Mouse (Mus musculus): Measurements from ENCODE around the gene Atad2b.

The Atad2b gene

DNA sequence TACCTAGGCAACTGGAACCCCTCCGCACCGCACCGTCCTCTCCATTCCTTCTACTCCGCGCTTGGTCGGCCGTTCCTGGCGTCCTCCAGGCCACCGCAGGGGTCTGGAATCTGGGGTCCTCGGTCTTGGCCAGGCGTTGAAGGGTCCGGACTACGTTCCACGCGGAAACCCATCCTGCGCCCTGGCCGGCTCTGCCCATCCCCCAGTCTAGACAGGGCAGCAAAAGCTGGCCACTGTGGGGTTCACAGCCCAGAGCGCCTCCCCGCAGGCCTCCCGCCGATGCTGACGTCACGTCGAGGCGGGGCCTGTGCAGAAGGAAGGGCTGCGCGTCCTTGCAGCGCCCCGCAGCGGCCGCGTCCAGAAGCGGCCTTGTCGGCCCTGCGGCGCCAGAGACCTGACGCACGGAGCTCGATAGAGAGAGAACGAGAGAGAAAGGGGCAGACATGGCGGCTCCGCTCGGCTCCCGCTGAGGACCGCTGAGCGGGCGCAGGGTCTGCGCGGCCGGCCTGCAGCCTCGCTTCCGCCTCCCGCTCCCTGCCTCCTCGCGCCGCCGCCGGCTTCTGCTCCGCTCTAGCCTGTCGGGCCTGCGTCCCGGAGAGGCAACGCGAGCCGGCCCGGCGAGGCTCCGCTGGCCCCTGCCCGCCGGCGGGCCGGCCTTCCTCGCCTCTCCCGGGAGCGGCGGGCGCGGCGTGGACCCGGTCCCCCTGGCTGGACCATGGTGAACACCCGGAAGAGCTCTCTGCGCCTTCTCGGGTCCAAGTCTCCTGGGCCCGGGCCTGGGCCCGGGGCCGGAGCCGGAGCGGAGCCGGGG lies at the start of gene Atad2b:
Gene Atad2b (plus strand): TSS at position 360 of the 811 bp plus-strand sequence.
- Histone ChIP-seq H3K27me3 (ENCODE audit: insufficient read depth, low read length) (no peaks in the 10 kb centered on the region), H3K4me3 (replicated peaks; ENCODE audit: low read length) (peak within 1 kb of the TSS; percentile 96), H3K4me1 (replicated peaks; ENCODE audit: low read depth, low read length) (peaks cover 67% of the 10 kb centered on the region), H3K9me3 (ENCODE audit: low read length) (no peaks in the 10 kb centered on the region), H3K36me3 (ENCODE audit: insufficient read depth, low read length) (no peaks in the 10 kb centered on the region)
- TF ChIP-seq POU5F1 (IDR thresholded peaks at IDR 0.05; ENCODE audit: borderline replicate concordance, low read length), result no peak
- TF ChIP-seq NANOG (IDR thresholded peaks at IDR 0.05; ENCODE audit: borderline replicate concordance, low read length), result no peak
- no peak for TF ChIP-seq CTCF (conservative IDR thresholded peaks at IDR 0.05; ENCODE audit: low read length)

DNA sequence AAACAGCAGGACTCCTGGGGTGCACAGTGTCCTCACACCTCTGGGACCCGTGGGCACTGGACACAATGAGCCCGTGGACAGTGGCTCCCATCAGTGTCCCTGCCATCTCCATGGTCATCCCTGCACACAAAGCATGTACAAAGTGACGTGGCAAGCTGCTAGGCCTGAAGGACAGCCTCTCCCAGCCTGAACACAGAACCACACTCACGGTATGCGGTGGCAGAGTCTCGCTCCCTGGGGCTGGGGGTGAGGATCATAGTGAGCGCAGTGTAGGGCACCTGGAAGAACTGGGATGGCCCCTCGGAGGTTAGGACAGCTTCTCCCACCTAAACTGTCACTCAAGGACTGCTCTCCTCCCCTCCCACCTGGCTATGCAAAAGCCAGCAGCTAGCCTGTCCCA lies 48.2 kb upstream of the Atad2b start:
- H3K4me3 ChIP-seq (replicated peaks; ENCODE audit: low read length), result no peak overlapping the region
- TF ChIP-seq NANOG (IDR thresholded peaks at IDR 0.05; ENCODE audit: borderline replicate concordance, low read length) (no peak), POU5F1 (IDR thresholded peaks at IDR 0.05; ENCODE audit: borderline replicate concordance, low read length) (no peak), CTCF (conservative IDR thresholded peaks at IDR 0.05; ENCODE audit: low read length) (no peak)
- peaks cover 21% of the 10 kb centered on the region for H3K4me1 ChIP-seq (replicated peaks; ENCODE audit: low read depth, low read length)
- no peaks in the 10 kb centered on the region for H3K9me3 ChIP-seq (ENCODE audit: low read length)
- no peaks in the 10 kb centered on the region; the same call in 1 of the 2 replicates for H3K36me3 ChIP-seq (ENCODE audit: insufficient read depth, low read length)
- H3K27me3 ChIP-seq (ENCODE audit: insufficient read depth, low read length), result peaks cover 29% of the 10 kb centered on the region

DNA sequence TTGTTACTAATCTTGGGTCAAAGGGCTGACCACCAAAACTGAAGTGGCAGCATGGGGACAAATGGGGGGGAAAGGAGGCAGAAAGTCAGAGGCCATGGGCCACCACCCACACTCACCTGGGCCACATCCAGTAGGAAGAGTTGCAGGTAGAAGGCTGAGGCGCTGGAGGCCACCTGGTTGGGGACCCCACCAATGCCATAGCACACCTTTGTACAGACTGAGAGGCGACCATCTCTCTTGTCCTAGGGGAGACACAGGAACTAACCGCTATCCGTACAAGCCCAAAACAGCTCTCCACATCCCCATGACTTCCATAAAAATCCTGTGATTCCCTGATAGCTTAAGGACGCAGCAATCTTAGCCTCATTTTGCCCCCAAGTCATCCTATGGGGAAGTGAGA lies 45.9 kb upstream of the Atad2b start:
- H3K36me3 ChIP-seq (ENCODE audit: insufficient read depth, low read length), result peaks cover 2% of the 10 kb centered on the region; the same call in 1 of the 2 replicates
- H3K27me3 ChIP-seq (ENCODE audit: insufficient read depth, low read length), result peaks cover 37% of the 10 kb centered on the region
- TF ChIP-seq POU5F1 (IDR thresholded peaks at IDR 0.05; ENCODE audit: borderline replicate concordance, low read length), result no peak
- no peak overlapping the region for H3K4me3 ChIP-seq (replicated peaks; ENCODE audit: low read length)
- H3K9me3 ChIP-seq (ENCODE audit: low read length), result no peaks in the 10 kb centered on the region
- peaks cover 35% of the 10 kb centered on the region for H3K4me1 ChIP-seq (replicated peaks; ENCODE audit: low read depth, low read length)

DNA sequence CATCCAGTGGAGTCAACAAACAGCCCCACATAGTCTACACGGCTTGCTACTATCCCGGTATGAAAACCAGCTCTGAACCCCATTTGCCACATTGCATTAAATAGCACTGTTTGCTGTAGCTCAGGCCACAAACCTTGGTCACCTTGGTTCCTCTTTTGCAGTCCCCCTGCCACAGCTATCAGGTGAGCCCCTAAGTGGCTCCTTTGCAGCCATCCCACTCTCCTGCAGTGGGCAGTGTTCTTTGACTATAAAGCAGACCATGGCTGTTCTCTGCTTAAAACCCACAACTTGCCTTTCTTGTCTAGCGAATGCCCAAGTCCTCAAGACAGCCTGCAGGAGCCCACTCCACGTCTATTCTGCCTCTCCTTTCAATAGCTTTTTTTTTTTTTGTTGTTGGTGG lies 44.9 kb upstream of the Atad2b start:
- no peak for TF ChIP-seq POU5F1 (IDR thresholded peaks at IDR 0.05; ENCODE audit: borderline replicate concordance, low read length)
- no peak for TF ChIP-seq CTCF (conservative IDR thresholded peaks at IDR 0.05; ENCODE audit: low read length)
- TF ChIP-seq NANOG (IDR thresholded peaks at IDR 0.05; ENCODE audit: borderline replicate concordance, low read length), result no peak
- no peak overlapping the region for H3K4me3 ChIP-seq (replicated peaks; ENCODE audit: low read length)
- H3K9me3 ChIP-seq (ENCODE audit: low read length), result no peaks in the 10 kb centered on the region
- H3K36me3 ChIP-seq (ENCODE audit: insufficient read depth, low read length), result peaks cover 9% of the 10 kb centered on the region; the same call in 1 of the 2 replicates
- peaks cover 35% of the 10 kb centered on the region for H3K4me1 ChIP-seq (replicated peaks; ENCODE audit: low read depth, low read length)
- H3K27me3 ChIP-seq (ENCODE audit: insufficient read depth, low read length), result peaks cover 37% of the 10 kb centered on the region

DNA sequence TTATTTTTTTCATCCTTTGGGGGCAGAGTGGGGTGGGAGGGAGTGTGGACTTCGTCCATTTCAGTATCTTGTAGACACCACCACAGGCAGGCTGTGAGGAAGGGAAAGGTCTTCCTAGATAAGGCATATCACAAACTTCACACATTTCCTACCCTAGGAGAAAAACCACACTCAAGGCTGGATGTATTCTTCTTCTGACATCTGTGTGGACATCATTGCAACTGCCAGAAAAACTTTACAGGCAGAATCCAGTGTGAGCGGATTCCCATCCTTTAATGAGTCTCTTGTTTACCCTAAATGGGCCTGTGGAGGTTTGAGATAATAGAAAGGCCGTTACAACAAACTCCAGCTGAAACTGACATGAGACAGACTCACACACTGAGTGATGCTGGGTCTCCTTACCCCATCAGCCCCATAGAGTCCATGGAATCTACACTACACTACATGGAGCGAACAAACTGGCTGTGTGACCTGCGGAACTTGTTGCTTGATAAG lies 44.1 kb upstream of the Atad2b start:
- H3K4me1 ChIP-seq (replicated peaks; ENCODE audit: low read depth, low read length), result peaks cover 29% of the 10 kb centered on the region
- peaks cover 37% of the 10 kb centered on the region for H3K27me3 ChIP-seq (ENCODE audit: insufficient read depth, low read length)
- H3K36me3 ChIP-seq (ENCODE audit: insufficient read depth, low read length), result peaks cover 9% of the 10 kb centered on the region; the same call in 1 of the 2 replicates
- TF ChIP-seq CTCF (conservative IDR thresholded peaks at IDR 0.05; ENCODE audit: low read length), result no peak
- TF ChIP-seq POU5F1 (IDR thresholded peaks at IDR 0.05; ENCODE audit: borderline replicate concordance, low read length), result no peak
- TF ChIP-seq NANOG (IDR thresholded peaks at IDR 0.05; ENCODE audit: borderline replicate concordance, low read length), result no peak
- no peaks in the 10 kb centered on the region for H3K9me3 ChIP-seq (ENCODE audit: low read length)
- no peak overlapping the region for H3K4me3 ChIP-seq (replicated peaks; ENCODE audit: low read length)

DNA sequence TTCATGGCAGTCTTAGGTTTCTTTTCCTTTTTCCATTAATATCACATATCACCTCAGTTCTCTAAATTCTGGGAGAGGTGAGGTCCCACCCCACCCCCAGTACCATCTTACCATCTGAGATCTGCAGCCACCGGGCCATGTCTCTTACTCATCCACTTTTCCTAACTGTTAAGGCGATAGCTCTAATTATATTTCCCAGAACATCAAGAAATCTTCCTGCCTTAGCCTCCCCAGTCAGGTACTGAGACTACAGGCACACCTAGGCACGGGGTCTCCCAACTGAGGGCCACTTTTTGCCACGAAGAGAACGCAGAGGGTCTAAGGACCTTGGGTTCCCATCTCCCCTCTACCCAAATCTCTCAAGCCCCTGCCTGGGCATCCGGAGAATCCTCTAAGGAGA lies 43.6 kb upstream of the Atad2b start:
- Histone ChIP-seq H3K27me3 (ENCODE audit: insufficient read depth, low read length) (peaks cover 37% of the 10 kb centered on the region), H3K9me3 (ENCODE audit: low read length) (no peaks in the 10 kb centered on the region), H3K36me3 (ENCODE audit: insufficient read depth, low read length) (peaks cover 9% of the 10 kb centered on the region; the same call in 1 of the 2 replicates), H3K4me1 (replicated peaks; ENCODE audit: low read depth, low read length) (peaks cover 32% of the 10 kb centered on the region), H3K4me3 (replicated peaks; ENCODE audit: low read length) (peak overlapping the region; percentile 65)
- TF ChIP-seq NANOG (IDR thresholded peaks at IDR 0.05; ENCODE audit: borderline replicate concordance, low read length) (no peak), CTCF (conservative IDR thresholded peaks at IDR 0.05; ENCODE audit: low read length) (no peak), POU5F1 (IDR thresholded peaks at IDR 0.05; ENCODE audit: borderline replicate concordance, low read length) (no peak)

DNA sequence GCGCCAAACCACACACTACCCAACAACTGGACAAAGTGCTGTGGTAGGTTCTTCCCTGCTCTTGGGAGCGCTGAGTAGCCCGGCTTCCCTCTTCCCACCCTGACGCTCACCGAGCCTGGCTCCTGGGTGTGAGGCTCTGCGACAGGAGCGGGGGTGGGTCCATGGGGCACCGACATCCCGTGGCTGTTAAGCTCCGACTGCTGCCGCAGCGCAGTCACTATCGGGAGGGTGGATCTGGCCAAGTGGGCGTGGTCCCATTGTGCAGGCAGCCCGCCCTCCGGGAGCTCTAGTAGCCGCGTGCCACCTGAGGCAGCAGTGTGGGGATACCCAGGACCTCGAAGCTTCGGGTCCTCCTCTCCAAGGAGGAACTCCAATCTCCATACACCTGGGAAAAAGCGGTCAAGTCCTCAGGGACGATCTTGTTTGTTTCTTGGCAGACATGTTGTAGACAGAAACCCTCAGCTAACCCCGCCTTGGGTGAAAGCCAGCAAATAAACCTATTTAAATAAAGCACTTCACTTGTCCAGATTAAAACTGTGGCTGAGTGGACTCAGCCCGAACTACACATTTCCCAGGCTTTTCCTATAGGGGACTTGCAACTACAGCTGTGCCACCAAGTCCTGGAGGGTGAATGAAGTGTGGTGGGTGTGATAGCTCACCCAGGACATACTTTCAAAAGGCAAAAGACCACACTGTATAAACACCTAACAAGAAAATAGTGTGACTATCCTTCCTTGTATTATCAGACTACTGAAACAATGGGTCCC lies 42.8 kb upstream of the Atad2b start, which contains the start of gene Mfsd2b:
Gene Mfsd2b (minus strand): TSS at position 199 of the 767 bp plus-strand sequence.
- TF ChIP-seq POU5F1 (IDR thresholded peaks at IDR 0.05; ENCODE audit: borderline replicate concordance, low read length) (no peak), NANOG (IDR thresholded peaks at IDR 0.05; ENCODE audit: borderline replicate concordance, low read length) (no peak), CTCF (conservative IDR thresholded peaks at IDR 0.05; ENCODE audit: low read length) (no peak)
- H3K27me3 ChIP-seq (ENCODE audit: insufficient read depth, low read length), result peaks cover 31% of the 10 kb centered on the region

DNA sequence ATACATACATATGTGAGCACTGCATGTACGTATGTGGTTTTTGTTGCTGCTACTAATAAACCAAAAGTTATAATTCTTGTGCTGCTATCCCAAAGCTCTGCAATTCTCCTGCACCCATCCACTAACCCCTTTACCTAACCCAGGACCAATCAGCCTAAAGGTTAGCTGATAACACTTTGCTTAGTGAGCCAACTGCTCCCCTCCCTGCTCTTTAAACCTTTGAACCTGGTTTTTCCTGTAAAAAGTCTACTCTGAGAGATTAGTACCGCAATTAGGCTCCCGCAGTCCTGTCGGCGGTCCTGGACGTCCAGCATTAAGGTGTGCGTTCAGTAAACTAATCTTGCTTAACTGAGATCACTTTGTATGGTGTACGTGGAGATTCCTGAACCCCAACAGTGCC lies 41.5 kb upstream of the Atad2b start:
- no peak overlapping the region for H3K4me3 ChIP-seq (replicated peaks; ENCODE audit: low read length)
- peaks cover 39% of the 10 kb centered on the region for H3K4me1 ChIP-seq (replicated peaks; ENCODE audit: low read depth, low read length)
- no peaks in the 10 kb centered on the region for H3K9me3 ChIP-seq (ENCODE audit: low read length)
- no peak for TF ChIP-seq CTCF (conservative IDR thresholded peaks at IDR 0.05; ENCODE audit: low read length)
- TF ChIP-seq NANOG (IDR thresholded peaks at IDR 0.05; ENCODE audit: borderline replicate concordance, low read length), result no peak
- no peak for TF ChIP-seq POU5F1 (IDR thresholded peaks at IDR 0.05; ENCODE audit: borderline replicate concordance, low read length)
- peaks cover 31% of the 10 kb centered on the region for H3K27me3 ChIP-seq (ENCODE audit: insufficient read depth, low read length)
- H3K36me3 ChIP-seq (ENCODE audit: insufficient read depth, low read length), result peaks cover 23% of the 10 kb centered on the region

More for the DNA sequence above, 42.8 kb upstream of the Atad2b start, which contains the start of gene Mfsd2b:
- H3K4me1 ChIP-seq (replicated peaks; ENCODE audit: low read depth, low read length), result peaks cover 35% of the 10 kb centered on the region
- H3K9me3 ChIP-seq (ENCODE audit: low read length), result no peaks in the 10 kb centered on the region
- H3K4me3 ChIP-seq (replicated peaks; ENCODE audit: low read length), result peak within 1 kb of the TSS; percentile 65
- peaks cover 11% of the 10 kb centered on the region; the same call in 1 of the 2 replicates for H3K36me3 ChIP-seq (ENCODE audit: insufficient read depth, low read length)
